22 mouse cellular contexts compared by ENCODE assay signal in the genomic region with DNA sequence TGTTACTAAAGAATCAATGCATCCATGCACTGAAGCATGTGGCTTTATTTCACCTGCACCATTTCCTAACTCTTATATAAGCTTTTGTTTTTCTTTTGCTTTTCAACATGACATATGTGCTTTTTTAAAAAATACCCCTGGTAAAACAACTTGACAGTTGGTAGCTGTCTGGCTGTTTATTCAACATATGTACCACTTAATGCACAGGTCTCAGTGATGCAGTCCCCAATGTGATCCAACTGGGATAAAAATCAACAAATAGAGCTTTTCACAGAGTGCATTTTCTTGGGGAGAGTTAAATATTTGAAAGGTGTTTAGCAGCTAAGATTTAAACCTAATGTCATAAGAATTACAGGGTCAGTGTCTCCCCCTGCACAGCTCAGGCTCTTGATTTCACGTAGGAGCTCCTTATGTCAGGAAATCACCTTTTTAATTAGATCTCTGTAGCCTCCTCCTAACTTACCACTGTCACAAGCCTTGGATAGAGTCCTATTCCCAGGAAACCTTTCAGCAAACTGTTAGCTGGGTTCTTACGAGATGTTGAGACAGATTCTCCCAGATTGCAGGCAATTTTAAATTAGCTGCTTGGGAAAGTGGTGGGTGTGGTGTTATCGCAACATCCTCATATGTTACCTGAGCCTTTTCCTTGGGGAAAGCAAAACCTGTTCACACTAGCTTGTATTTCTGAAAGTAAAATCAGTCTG.
A peak's percentile ranks its signal among the peaks of the same experiment; 100 is the strongest.
DNase-seq lines count a peak whose midpoint lies in the region; ATAC-seq and TF ChIP-seq lines count a peak whose summit lies in the region.
"Had no signal": no experiment of that assay in that cellular context is flagged by ENCODE, and none has a peak within 500 bp of the region (broad histone marks: within the 10 kb centered on the region; RNA-seq: fewer than 3 reads in every experiment).

No protein-coding gene starts in this region.

- no peak for TF ChIP-seq CTCF in left cerebral cortex, adult 2 months (IDR thresholded peaks at IDR 0.05)

- H3K4me3 ChIP-seq in forebrain, embryonic 13.5 days, result no peak overlapping the region
- no peak overlapping the region for H3K4me3 ChIP-seq in forebrain, embryonic 10.5 days
- H3K4me3 ChIP-seq in left cerebral cortex, adult 2 months, result no peak overlapping the region
- H3K4me3 ChIP-seq in intestine, embryonic 15.5 days (replicated peaks), result no peak overlapping the region
- H3K4me3 ChIP-seq: heart, embryonic 10.5 days; hindbrain, embryonic 12.5 days; limb, embryonic 12.5 days; liver, embryonic 12.5 days had no signal

- ATAC-seq in forebrain, embryonic 13.5 days, result peak; percentile 75; the same call in 1 of the 2 replicates
- ATAC-seq in intestine, embryonic 15.5 days, result no peak
- ATAC-seq: CD4-positive, CD25-positive, alpha-beta regulatory T cell, adult 4 months; inflammation-experienced regulatory T-cells, adult 6 months; liver, embryonic 12.5 days; Patski had no signal

- H3K27me3 ChIP-seq in forebrain, embryonic 13.5 days, result no peaks in the 10 kb centered on the region
- H3K27me3 ChIP-seq in forebrain, embryonic 10.5 days (ENCODE audit: poor library complexity, severe bottlenecking), result no peaks in the 10 kb centered on the region
- H3K27me3 ChIP-seq in intestine, embryonic 15.5 days (replicated peaks), result no peaks in the 10 kb centered on the region
- H3K27me3 ChIP-seq: hindbrain, embryonic 12.5 days; limb, embryonic 12.5 days; liver, embryonic 12.5 days; Patski had no signal

- no peak for DNase-seq in forebrain, embryonic 10.5 days (ENCODE audit: extremely low spot score, low spot score)
- peak; percentile 2 to 7 for DNase-seq in left cerebral cortex, adult 18-20 months (ENCODE audit: low spot score in 2 of 2)
- no peak for DNase-seq in left cerebral cortex, adult 2 months (ENCODE audit: extremely low spot score in 1 of 2, low spot score in 2 of 2)
- peak; percentile 4 to 5 for DNase-seq in frontal cortex, postnatal 14 days (ENCODE audit: low spot score in 2 of 2)
- DNase-seq in right cerebral cortex, postnatal 10 days (ENCODE audit: low spot score in 2 of 2), result peak; percentile 16 to 34
- no peak for DNase-seq in cerebellum, postnatal 4 days (ENCODE audit: low spot score in 2 of 2)
- DNase-seq: adrenal gland, postnatal 10 days; cerebellum, adult 11-12 months; cerebellum, postnatal 14 days; kidney, adult 8-10 months; kidney, postnatal 25 days; lung, adult 2 months; lung, postnatal 36 days had no signal

- no peaks in the 10 kb centered on the region for H3K4me1 ChIP-seq in forebrain, embryonic 13.5 days
- no peaks in the 10 kb centered on the region for H3K4me1 ChIP-seq in forebrain, embryonic 10.5 days
- no peaks in the 10 kb centered on the region for H3K4me1 ChIP-seq in intestine, embryonic 15.5 days (replicated peaks)
- H3K4me1 ChIP-seq: heart, embryonic 10.5 days; hindbrain, embryonic 12.5 days; limb, embryonic 12.5 days; liver, embryonic 12.5 days had no signal

- H3K27ac ChIP-seq in forebrain, embryonic 13.5 days, result no peak overlapping the region
- H3K27ac ChIP-seq in forebrain, embryonic 10.5 days, result no peak overlapping the region
- H3K27ac ChIP-seq in left cerebral cortex, adult 2 months, result no peak overlapping the region
- H3K27ac ChIP-seq in intestine, embryonic 15.5 days, result no peak overlapping the region
- H3K27ac ChIP-seq: heart, embryonic 10.5 days; hindbrain, embryonic 12.5 days; limb, embryonic 12.5 days; liver, embryonic 12.5 days had no signal

- no peak overlapping the region for H3K4me2 ChIP-seq in forebrain, embryonic 13.5 days
- no peak overlapping the region for H3K4me2 ChIP-seq in intestine, embryonic 15.5 days (replicated peaks)
- H3K4me2 ChIP-seq: hindbrain, embryonic 12.5 days; limb, embryonic 12.5 days; liver, embryonic 12.5 days had no signal

- 71% methylated on average over 3 of the region's 3 CpGs for WGBS in forebrain, embryonic 13.5 days
- 81% methylated on average over 3 of the region's 3 CpGs for WGBS in forebrain, embryonic 10.5 days
- 73% methylated on average over 3 of the region's 3 CpGs for WGBS in intestine, embryonic 15.5 days

- intact Hi-C loops in left cerebral cortex, adult 2 months (cut with DNase I), result no loop called here

- no peaks in the 10 kb centered on the region for H3K9me3 ChIP-seq in forebrain, embryonic 13.5 days (replicated peaks)
- H3K9me3 ChIP-seq in forebrain, embryonic 10.5 days, result no peaks in the 10 kb centered on the region
- no peaks in the 10 kb centered on the region for H3K9me3 ChIP-seq in intestine, embryonic 15.5 days
- H3K9me3 ChIP-seq: heart, embryonic 10.5 days; hindbrain, embryonic 12.5 days; limb, embryonic 12.5 days; liver, embryonic 12.5 days had no signal

- no peaks in the 10 kb centered on the region for H3K36me3 ChIP-seq in forebrain, embryonic 13.5 days (ENCODE audit: poor library complexity, severe bottlenecking)
- H3K36me3 ChIP-seq in forebrain, embryonic 10.5 days (replicated peaks), result no peaks in the 10 kb centered on the region
- H3K36me3 ChIP-seq in intestine, embryonic 15.5 days, result no peaks in the 10 kb centered on the region
- H3K36me3 ChIP-seq: heart, embryonic 10.5 days; hindbrain, embryonic 12.5 days; limb, embryonic 12.5 days; liver, embryonic 12.5 days had no signal

- no peak overlapping the region for H3K9ac ChIP-seq in forebrain, embryonic 13.5 days
- H3K9ac ChIP-seq in intestine, embryonic 15.5 days, result no peak overlapping the region
- H3K9ac ChIP-seq: hindbrain, embryonic 12.5 days; limb, embryonic 12.5 days; liver, embryonic 12.5 days had no signal

Comparison
In these comparisons a context has a peak if more than half of its experiments do, and no peak if none do; other contexts are left out.
1. DNase-seq: peak in left cerebral cortex, adult 18-20 months (2 of 2), frontal cortex, postnatal 14 days (2 of 2) and right cerebral cortex, postnatal 10 days (2 of 2); none in forebrain, embryonic 10.5 days (single experiment), left cerebral cortex, adult 2 months (0 of 2) and cerebellum, postnatal 4 days (0 of 2).